Mouse (Mus musculus) midbrain, embryonic 16.5 days (tissue): Measurements from ENCODE around the gene Snx4. TPM values are rescaled to one million over a fixed set of nuclear protein-coding genes. Genes with fewer than 3 reads are reported as not detected.

Source experiments
- ATAC-seq: fragments of 200-750 bp; cut with Nextera tagmentation; 2 replicates; pipeline ENCODE4 v1.8.0; 2017; ENCODE audit warnings: moderate TSS enrichment
- H3K27ac ChIP-seq: fragments of 300-500 bp; sonication (generic); 2 replicates; pipeline ENCODE4 v1.5.1; 2014; ENCODE audit warnings: mild to moderate bottlenecking, low read length, mixed read lengths
- H3K27me3 ChIP-seq: fragments of 300-500 bp; sonication (generic); 2 replicates; pipeline ENCODE4 v1.6.1; 2014; ENCODE audit warnings: low read depth, low read length, mixed read lengths; ENCODE audit not compliant: control insufficient read depth, insufficient read depth
- H3K36me3 ChIP-seq: fragments of 300-500 bp; sonication (generic); 2 replicates; pipeline ENCODE4 v1.6.1; 2014; ENCODE audit warnings: mild to moderate bottlenecking, low read length, moderate library complexity, mixed read lengths; ENCODE audit not compliant: control insufficient read depth, insufficient read depth
- H3K4me1 ChIP-seq: fragments of 300-500 bp; sonication (generic); 2 replicates; pipeline ENCODE4 v1.6.1; 2014; ENCODE audit warnings: mild to moderate bottlenecking, low read length, mixed read lengths; ENCODE audit not compliant: control insufficient read depth, insufficient read depth
- H3K4me2 ChIP-seq: fragments of 300-500 bp; sonication (generic); 2 replicates; pipeline ENCODE4 v1.6.1; 2014; ENCODE audit warnings: mild to moderate bottlenecking, low read length, mixed read lengths
- H3K4me3 ChIP-seq: fragments of 300-500 bp; sonication (generic); 2 replicates; pipeline ENCODE4 v1.5.1; 2014; ENCODE audit warnings: low read depth, mild to moderate bottlenecking, low read length, moderate library complexity, mixed read lengths
- H3K9ac ChIP-seq: fragments of 300-500 bp; sonication (generic); 2 replicates; pipeline ENCODE4 v1.6.1; 2014; ENCODE audit warnings: low read depth, low read length, mixed read lengths
- H3K9me3 ChIP-seq: fragments of 300-500 bp; sonication (generic); replicated peaks from 2 replicates; pipeline ENCODE4 v1.6.1; 2014; ENCODE audit warnings: mild to moderate bottlenecking, low read length, mixed read lengths; ENCODE audit not compliant: control insufficient read depth, poor library complexity, severe bottlenecking
- WGBS: fragments of 180-500 bp; shearing (Covaris S2); extraction: QIAGEN DNeasy Blood & Tissue Kit; methylation state at CpG from one replicate; pipeline ENCODE4 v1.1.7; 2014; 5-methylcytosine and 5-hydroxymethylcytosine counted together
- polyA plus RNA-seq: library from polyadenylated mRNA; unstranded; fragments of >200 nt; fragmentation: Nextera tagmentation; extraction: Ambion mirVana; gene quantifications from 2 replicates; pipeline ENCODE4 v1.2.1, GENCODE M21; 2015

Snx4 gene
- polyA plus RNA-seq, 1 experiment from 2014 or later: 93.2 TPM

DNA sequence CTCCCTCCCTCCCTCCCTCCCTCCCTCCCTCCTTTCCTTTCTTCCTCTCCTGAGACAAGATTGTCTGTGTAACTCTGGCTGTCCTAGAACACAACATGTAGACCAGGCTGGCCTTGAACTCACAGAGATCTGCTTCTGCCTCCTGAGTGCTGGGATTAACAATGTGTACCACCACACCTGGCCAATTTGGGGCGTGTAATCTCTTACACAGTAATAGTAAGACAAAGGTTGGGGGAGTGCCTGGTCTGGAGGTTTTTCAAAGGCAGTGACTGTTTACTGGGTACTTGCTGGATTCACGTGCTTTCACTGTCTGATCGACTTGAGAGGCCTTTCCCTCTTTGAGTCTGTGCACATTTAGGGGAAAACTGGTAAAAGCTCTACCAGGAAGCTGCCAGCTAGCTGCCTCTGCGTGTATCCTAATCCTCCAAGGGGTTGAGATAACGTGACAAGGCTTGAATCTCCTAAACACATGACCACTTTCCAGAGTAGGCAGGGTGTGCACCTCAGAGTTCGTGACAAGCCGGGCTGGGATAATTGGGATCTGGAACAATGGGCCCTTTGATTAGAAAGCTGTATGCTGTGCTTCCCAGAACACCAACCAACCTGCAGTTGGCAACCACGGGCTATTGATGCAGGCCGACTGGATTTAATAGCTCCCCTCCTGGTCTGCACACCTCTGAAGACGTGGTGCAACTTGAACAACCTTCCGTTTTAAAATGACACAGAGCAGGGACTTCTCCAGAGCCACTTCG, 74.6 kb downstream of the Snx4 start:
- no peak overlapping the region for H3K4me2 ChIP-seq
- 33% methylated on average over 12 of the region's 12 CpGs for WGBS
- no peak for ATAC-seq
- H3K27me3 ChIP-seq: no peaks in the 10 kb centered on the region
- no peak overlapping the region for H3K27ac ChIP-seq
- H3K4me3 ChIP-seq: no peak overlapping the region
- no peaks in the 10 kb centered on the region for H3K9me3 ChIP-seq
- no peak overlapping the region for H3K9ac ChIP-seq
- H3K36me3 ChIP-seq: no peaks in the 10 kb centered on the region
- no peaks in the 10 kb centered on the region for H3K4me1 ChIP-seq

GRCm38 (mm10) chr16:33326589-33326988, 75.3 kb downstream of the Snx4 start:
- WGBS: 73% methylated on average over 9 of the region's 9 CpGs

GRCm38 (mm10) chr16:33327101-33327500, 75.9 kb downstream of the Snx4 start:
- H3K9ac ChIP-seq: no peak overlapping the region
- H3K36me3 ChIP-seq: no peaks in the 10 kb centered on the region
- H3K4me3 ChIP-seq: no peak overlapping the region
- 60% methylated on average over 9 of the region's 9 CpGs for WGBS
- no peaks in the 10 kb centered on the region for H3K4me1 ChIP-seq
- H3K27ac ChIP-seq: no peak overlapping the region
- no peak for ATAC-seq
- H3K9me3 ChIP-seq: no peaks in the 10 kb centered on the region
- no peak overlapping the region for H3K4me2 ChIP-seq
- H3K27me3 ChIP-seq: no peaks in the 10 kb centered on the region

More at GRCm38 (mm10) chr16:33326589-33326988, 75.3 kb downstream of the Snx4 start:
- no peaks in the 10 kb centered on the region for H3K27me3 ChIP-seq
- H3K4me1 ChIP-seq: no peaks in the 10 kb centered on the region
- no peak overlapping the region for H3K4me3 ChIP-seq
- ATAC-seq: no peak
- no peaks in the 10 kb centered on the region for H3K9me3 ChIP-seq
- H3K4me2 ChIP-seq: no peak overlapping the region
- H3K9ac ChIP-seq: no peak overlapping the region
- H3K36me3 ChIP-seq: no peaks in the 10 kb centered on the region
- H3K27ac ChIP-seq: no peak overlapping the region

- Histone ChIP-seq H3K36me3 (no peaks in the 10 kb centered on the region), H3K9me3 (no peaks in the 10 kb centered on the region), H3K4me1 (no peaks in the 10 kb centered on the region), H3K27me3 (no peaks in the 10 kb centered on the region), H3K27ac (no peak overlapping the region), H3K4me3 (no peak overlapping the region), H3K4me2 (no peak overlapping the region), H3K9ac (no peak overlapping the region)
- WGBS: 85% methylated on average over 14 of the region's 14 CpGs
- no peak for ATAC-seq
Observed at GRCm38 (mm10) chr16:33333015-33333414, 81.8 kb downstream of the Snx4 start.

GRCm38 (mm10) chr16:33337177-33337576, 85.9 kb downstream of the Snx4 start:
- H3K27ac ChIP-seq: no peak overlapping the region
- H3K36me3 ChIP-seq: no peaks in the 10 kb centered on the region
- peak overlapping the region; percentile 21; the same call in 1 of the 2 replicates for H3K4me2 ChIP-seq
- no peaks in the 10 kb centered on the region for H3K27me3 ChIP-seq
- H3K4me1 ChIP-seq: no peaks in the 10 kb centered on the region
- H3K9me3 ChIP-seq: no peaks in the 10 kb centered on the region
- no peak overlapping the region for H3K4me3 ChIP-seq
- WGBS: 13% methylated on average over 8 of the region's 8 CpGs
- 0 out of 2 replicates have a peak, but pooled peaks have one; percentile 32 for ATAC-seq
- no peak overlapping the region for H3K9ac ChIP-seq

- H3K27me3 ChIP-seq: no peaks in the 10 kb centered on the region
- H3K4me2 ChIP-seq: no peak overlapping the region
- no peaks in the 10 kb centered on the region for H3K9me3 ChIP-seq
- H3K9ac ChIP-seq: no peak overlapping the region
- H3K4me3 ChIP-seq: no peak overlapping the region
- no peak overlapping the region for H3K27ac ChIP-seq
- ATAC-seq: no peak
- H3K36me3 ChIP-seq: no peaks in the 10 kb centered on the region
- no peaks in the 10 kb centered on the region for H3K4me1 ChIP-seq
- 87% methylated on average over 10 of the region's 10 CpGs for WGBS
Observed at GRCm38 (mm10) chr16:33337681-33338080, 86.4 kb downstream of the Snx4 start.

GRCm38 (mm10) chr16:33338492-33338891, 87.2 kb downstream of the Snx4 start:
- no peak overlapping the region for H3K27ac ChIP-seq
- H3K9me3 ChIP-seq: no peaks in the 10 kb centered on the region
- ATAC-seq: no peak
- H3K4me2 ChIP-seq: no peak overlapping the region
- no peak overlapping the region for H3K9ac ChIP-seq
- no peaks in the 10 kb centered on the region for H3K36me3 ChIP-seq
- no peaks in the 10 kb centered on the region for H3K27me3 ChIP-seq
- H3K4me1 ChIP-seq: no peaks in the 10 kb centered on the region
- no peak overlapping the region for H3K4me3 ChIP-seq
- WGBS: 74% methylated on average over 4 of the region's 4 CpGs

GRCm38 (mm10) chr16:33339476-33339875, 88.2 kb downstream of the Snx4 start:
- WGBS: 91% methylated on average over 2 of the region's 2 CpGs
- Histone ChIP-seq H3K9ac (no peak overlapping the region), H3K27ac (no peak overlapping the region), H3K4me1 (no peaks in the 10 kb centered on the region), H3K4me2 (no peak overlapping the region), H3K4me3 (no peak overlapping the region), H3K27me3 (no peaks in the 10 kb centered on the region), H3K36me3 (no peaks in the 10 kb centered on the region), H3K9me3 (no peaks in the 10 kb centered on the region)
- no peak for ATAC-seq

GRCm38 (mm10) chr16:33342356-33342755, 91.1 kb downstream of the Snx4 start:
- Histone ChIP-seq H3K4me1 (peaks cover 3% of the 10 kb centered on the region; the same call in 1 of the 2 replicates), H3K9ac (no peak overlapping the region), H3K4me3 (no peak overlapping the region), H3K4me2 (no peak overlapping the region), H3K27ac (no peak overlapping the region), H3K36me3 (no peaks in the 10 kb centered on the region), H3K9me3 (no peaks in the 10 kb centered on the region), H3K27me3 (no peaks in the 10 kb centered on the region)
- no peak for ATAC-seq
- WGBS: 48% methylated on average over 1 of the region's 1 CpGs
